Mouse (Mus musculus): ENCODE data around the gene Efhd1.

The Efhd1 gene

GRCm38 (mm10) chr1:87264134-87265006, at the start of gene Efhd1:
Efhd1 (plus strand) TSS chr1:87264363.
- DNase-seq (ENCODE audit: low spot score in 2 of 2): peak in 1 of 2 experiments; percentile 12

DNA sequence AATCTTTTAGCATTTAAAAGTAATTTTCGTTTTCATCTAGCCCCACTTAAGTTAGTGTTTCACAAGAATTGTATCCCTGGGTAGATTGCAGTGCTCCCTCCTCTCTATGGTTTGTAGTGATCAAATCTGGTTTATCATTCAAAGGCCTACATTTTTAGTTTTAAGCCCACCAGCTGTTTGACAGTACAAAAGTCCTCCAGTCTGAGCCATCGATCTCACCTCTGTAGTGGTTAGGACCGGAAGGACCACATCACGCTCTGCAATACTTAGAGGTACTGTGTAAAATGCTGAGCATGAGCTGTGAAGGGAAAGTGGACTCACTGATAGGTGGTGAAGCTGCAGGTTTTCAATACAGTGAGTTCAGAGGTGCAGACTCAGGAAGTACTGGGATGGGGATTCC, 49.4 kb upstream of the Efhd1 start:
- DNase-seq (ENCODE audit: low spot score in 2 of 2): no peak

DNA sequence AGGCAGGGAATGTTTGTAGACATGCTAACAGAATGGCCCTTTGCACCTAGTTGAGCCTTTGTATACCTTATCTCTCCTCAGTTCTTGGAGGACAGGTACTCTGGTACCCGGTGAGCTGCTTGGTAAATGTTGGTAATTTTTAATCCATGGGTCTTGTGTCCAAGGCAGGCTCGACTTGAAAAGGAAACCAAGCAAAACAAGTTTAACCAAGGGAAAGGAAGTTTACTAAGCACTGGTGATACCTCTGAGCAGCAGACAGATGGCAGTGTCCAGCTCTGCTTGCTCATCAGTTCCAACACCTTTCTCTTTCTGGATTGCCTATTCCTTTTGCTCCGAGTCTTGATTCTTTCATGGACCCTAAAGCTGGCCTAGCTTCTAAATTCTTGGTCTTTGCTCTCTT, 46.2 kb upstream of the Efhd1 start:
- DNase-seq (ENCODE audit: low spot score in 2 of 2): peak in 1 of 2 experiments; percentile 6

GRCm38 (mm10) chr1:87225739-87226138, 38.4 kb upstream of the Efhd1 start:
- no peak for DNase-seq (ENCODE audit: low spot score in 2 of 2)

GRCm38 (mm10) chr1:87226409-87227159, 37.6 kb upstream of the Efhd1 start:
- DNase-seq (ENCODE audit: low spot score in 2 of 2): no peak

GRCm38 (mm10) chr1:87227160-87227550, 37.0 kb upstream of the Efhd1 start:
- no peak for DNase-seq (ENCODE audit: low spot score in 2 of 2)

DNA sequence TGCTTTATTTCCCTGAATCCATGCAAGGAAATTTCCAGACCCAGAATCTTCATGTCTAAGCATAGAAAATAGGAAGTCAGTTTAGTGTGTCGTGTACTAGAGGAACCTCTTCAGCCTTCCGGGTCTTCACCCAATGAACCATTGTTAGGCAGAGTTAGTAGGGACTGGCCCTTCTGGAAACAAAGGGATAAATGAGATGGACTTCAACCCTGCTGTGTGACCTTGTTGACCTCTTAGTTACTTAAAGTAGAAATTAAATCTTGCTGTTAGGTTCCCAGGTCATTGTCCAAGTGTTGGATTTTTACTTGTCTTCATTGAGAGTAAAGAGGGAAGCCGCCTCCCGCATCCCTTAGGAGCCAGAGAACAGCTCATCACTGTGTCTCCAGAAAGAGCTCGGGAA, 33.6 kb upstream of the Efhd1 start:
- DNase-seq (ENCODE audit: low spot score in 2 of 2): no peak

DNA sequence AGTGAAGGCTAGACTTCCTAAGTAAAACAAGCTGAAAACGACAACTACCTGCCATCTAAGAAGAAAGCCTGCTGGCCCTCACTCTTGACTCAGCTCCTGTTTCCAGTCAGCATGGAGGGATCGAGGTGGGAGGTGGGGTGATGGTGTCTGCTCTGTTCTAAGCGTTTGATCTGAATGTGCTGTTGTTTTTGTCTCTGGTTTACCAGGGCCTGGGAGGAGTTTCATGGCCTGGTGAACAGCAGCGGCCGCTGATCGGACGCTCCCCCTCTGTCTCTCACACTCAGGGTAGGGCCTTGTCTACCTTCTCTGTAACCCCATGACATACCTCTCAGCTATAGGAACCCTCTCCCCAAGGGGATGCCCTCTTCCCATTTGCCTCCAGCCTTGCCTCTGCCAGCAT, 32.0 kb upstream of the Efhd1 start:
- no peak for DNase-seq (ENCODE audit: low spot score in 2 of 2)

GRCm38 (mm10) chr1:87239056-87239455, 25.1 kb upstream of the Efhd1 start:
- DNase-seq (ENCODE audit: low spot score in 2 of 2): no peak

DNA sequence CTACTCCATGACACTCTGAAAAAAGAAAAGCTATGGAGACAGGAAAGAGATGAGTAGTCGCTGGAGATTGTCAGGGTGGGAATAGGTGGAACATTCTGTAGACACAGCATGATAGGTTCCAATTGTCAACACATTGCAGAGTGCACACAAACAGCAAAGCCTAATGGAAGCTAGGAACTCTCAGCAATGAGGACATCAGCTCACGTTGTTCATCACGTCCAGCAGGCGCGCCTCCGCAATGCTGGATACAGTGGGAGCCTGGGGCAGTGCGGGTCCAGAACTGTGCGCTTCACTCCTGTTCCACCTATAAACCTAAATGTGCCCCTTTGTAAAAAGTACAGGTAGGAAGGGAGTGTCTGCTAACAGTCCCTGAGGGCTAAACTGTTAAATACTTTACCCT, 21.1 kb upstream of the Efhd1 start:
- no peak for DNase-seq (ENCODE audit: low spot score in 2 of 2)

DNA sequence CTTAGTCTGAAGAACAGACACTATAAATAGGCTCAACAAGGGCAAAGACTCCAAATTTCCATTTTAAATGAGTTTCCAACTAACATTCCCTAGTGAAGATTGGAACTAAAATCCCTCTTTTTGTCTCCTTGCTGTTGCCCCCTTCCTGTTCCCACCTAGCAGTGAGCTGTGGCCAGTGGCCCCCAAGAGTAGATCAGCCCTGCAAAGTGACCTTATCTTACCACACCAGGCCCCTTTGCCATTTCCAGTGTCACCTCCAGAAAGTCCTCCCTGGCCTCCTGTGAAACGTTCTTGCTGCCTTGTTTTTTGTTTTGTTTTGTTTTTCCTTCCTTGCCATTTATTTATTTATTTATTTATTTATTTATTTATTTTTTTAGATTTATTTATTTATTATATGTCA, 18.7 kb upstream of the Efhd1 start:
- no peak for DNase-seq (ENCODE audit: low spot score in 2 of 2)

DNA sequence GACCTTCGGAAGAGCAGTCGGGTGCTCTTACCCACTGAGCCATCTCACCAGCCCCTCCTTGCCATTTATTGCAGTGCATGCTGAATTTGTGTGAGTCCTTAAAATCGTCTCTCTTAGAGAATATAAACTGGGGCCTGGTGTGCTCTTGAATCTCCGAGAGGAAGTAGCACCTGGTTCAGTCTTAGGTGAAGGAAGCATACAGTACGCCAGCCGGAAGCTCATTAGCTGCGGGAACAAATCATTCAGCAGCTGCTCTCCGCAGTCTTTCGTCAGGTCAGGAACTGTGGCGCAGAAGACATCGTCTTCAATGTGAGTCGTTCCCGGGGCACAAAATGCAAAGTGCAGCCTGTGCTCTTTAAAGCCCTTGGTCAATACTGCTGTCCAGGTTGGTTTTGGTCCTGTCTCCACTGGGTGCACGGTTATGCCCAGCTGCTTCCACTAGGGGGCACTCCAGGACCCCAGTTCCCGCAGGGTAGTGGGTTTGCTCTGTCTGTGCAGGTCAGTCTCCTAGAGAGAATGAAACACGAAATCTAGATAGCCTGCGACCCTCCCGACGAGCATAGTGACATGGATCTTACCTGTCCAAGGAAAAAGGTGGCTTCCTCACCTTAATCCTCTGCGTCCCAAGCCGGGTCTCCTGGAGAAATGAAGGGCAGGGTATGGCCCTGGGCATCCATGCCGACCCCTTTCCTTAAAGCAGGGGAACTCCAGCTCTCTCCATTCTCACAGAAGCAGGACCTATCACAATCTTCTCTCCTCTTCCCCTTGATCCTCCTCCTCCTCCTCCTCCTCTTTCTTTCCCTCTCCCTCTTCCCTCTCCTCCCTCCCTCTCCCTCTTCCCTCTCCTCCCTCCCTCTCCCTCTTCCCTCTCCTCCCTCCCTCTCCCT, 18.0 kb upstream of the Efhd1 start:
- DNase-seq (ENCODE audit: low spot score in 2 of 2): peak; percentile 79 to 87

- DNase-seq (ENCODE audit: low spot score in 2 of 2): no peak
These were observed 12.0 kb upstream of the Efhd1 start for GRCm38 (mm10) chr1:87252040-87252609.

GRCm38 (mm10) chr1:87255173-87255572, 9.0 kb upstream of the Efhd1 start:
- no peak for DNase-seq (ENCODE audit: low spot score in 2 of 2)

DNA sequence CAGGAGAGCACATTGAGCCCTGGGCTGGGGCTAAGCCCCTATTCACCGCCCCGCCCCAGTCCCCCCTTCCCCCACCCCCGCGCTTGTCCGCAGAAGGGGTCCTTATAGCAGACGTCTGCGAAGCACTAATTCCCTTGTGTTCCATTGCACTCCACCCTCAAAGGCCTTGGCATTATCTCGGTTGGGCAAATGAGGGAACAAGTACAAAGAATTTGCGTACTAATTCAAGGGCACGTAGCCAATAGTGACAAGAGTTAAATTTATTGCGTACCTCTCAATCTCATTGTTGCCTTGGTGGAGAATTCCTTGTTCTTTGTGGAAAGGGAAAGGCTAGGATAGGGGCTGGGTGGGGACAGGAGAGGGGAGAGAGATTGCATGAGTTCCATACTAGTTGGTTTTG, 6.5 kb upstream of the Efhd1 start:
- no peak for DNase-seq (ENCODE audit: low spot score in 2 of 2)

DNA sequence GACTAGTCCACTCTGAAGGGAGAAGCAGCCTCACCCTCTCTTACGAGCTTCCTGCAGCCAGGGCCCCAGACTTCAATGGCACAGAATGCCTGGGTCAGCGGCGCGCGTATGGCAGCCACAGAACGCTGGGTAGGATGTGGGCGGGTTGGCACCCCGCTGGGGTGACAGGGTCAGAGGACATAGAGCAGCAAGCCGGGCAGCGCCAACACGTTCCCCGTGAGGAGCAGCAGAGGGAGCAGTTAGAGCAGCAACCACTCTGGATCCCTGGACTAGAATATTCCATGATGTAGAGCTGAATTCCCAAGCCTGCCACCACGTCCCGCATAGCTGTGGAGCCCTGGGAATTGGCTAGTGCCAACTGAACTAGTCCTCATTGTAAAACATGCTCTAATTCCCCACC, 5.7 kb upstream of the Efhd1 start:
- no peak for DNase-seq (ENCODE audit: low spot score in 2 of 2)

- DNase-seq (ENCODE audit: low spot score in 2 of 2): no peak
These were observed 4.8 kb upstream of the Efhd1 start for GRCm38 (mm10) chr1:87259316-87259715.

GRCm38 (mm10) chr1:87263257-87263656, 906 bp upstream of the Efhd1 start:
- DNase-seq (ENCODE audit: low spot score in 2 of 2): no peak

DNA sequence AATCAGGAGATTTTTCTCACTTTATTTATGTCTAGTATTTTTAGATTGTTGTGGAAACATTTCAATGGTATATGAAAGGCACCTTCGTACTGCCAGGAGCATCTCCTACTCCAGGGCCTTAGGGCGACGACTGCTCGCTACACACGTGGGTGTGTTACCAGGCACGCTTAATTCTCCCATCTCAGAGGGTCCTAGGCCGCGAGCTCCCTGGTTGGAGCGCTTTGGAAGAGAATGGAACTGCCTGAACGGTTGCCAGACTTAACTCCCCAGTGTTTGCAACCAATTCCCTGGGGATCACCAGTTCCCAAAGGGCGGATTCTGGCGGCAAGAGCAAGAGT, 398 bp upstream of the Efhd1 start:
- DNase-seq (ENCODE audit: low spot score in 2 of 2): no peak

GRCm38 (mm10) chr1:87265200-87265599, 1.0 kb downstream of the Efhd1 start:
- no peak for DNase-seq (ENCODE audit: low spot score in 2 of 2)

GRCm38 (mm10) chr1:87266296-87267090, 2.3 kb downstream of the Efhd1 start:
- no peak for DNase-seq (ENCODE audit: low spot score in 2 of 2)

Measured in right cerebral cortex, adult 2 months (tissue).